Mouse (Mus musculus) cerebellum, adult 2 months (tissue): Measurements from ENCODE around the gene Klf11.

Source experiments
- CTCF ChIP-seq: fragments of 200-500 bp; IDR thresholded peaks from 2 replicates; pipeline ENCODE4 v1.5.1; 2011; ENCODE audit warnings: low read depth, mild to moderate bottlenecking, control low read depth, low read length, moderate library complexity, borderline replicate concordance; ENCODE audit not compliant: insufficient read depth
- POLR2A ChIP-seq: fragments of 200-500 bp; IDR thresholded peaks from 2 replicates; pipeline ENCODE4 v1.6.1; 2011; ENCODE audit warnings: low read length, control low read depth, borderline replicate concordance; ENCODE audit not compliant: insufficient read depth

DNA sequence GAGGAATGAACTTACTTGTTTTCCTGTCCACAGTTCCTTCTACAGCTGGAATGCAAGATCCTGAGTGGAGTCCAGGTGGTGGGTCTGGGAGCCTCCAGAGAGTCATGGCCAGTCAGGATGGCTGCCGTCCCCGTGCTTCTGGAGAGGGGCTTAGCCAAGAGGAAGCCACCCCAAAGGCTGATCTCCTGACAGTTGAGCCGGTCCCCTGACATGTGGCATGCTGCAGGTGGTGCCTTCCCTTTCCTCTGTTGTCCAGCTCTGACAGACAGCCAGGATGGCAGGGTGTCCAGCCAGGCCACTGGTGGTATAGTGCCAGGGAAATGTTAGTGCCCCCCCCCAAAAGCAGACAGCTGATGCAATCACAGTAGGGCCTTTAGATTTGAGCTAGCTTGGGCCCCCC is 47.4 kb downstream of the Klf11 start:
- TF ChIP-seq POLR2A = no peak
- no peak for TF ChIP-seq CTCF
